Mouse (Mus musculus) olfactory bulb, adult 2 months (tissue): Measurements from ENCODE around the gene Rptor. TPM values are rescaled to one million over a fixed set of nuclear protein-coding genes. Genes with fewer than 3 reads are reported as not detected.

Experiments used
- H3K27ac ChIP-seq: fragments of 200-500 bp; 2 replicates; pipeline ENCODE4 v1.5.1; 2012; ENCODE audit warnings: low read depth, low read length; ENCODE audit not compliant: insufficient read depth
- H3K4me1 ChIP-seq: fragments of 200-500 bp; 2 replicates; pipeline ENCODE4 v1.6.1; 2012; ENCODE audit warnings: low read length; ENCODE audit not compliant: control insufficient read depth, insufficient read depth
- H3K4me3 ChIP-seq: fragments of 200-500 bp; 2 replicates; pipeline ENCODE4 v1.5.1; 2012; ENCODE audit warnings: mild to moderate bottlenecking, low read depth, low read length, moderate library complexity; ENCODE audit not compliant: insufficient read depth
- CTCF ChIP-seq: fragments of 200-500 bp; IDR thresholded peaks from 2 replicates; pipeline ENCODE4 v1.5.1; 2012; ENCODE audit warnings: low read depth, mild to moderate bottlenecking, low read length, moderate library complexity; ENCODE audit not compliant: insufficient read depth
- POLR2A ChIP-seq: fragments of 200-500 bp; IDR thresholded peaks from 2 replicates; pipeline ENCODE4 v1.6.1; 2012; ENCODE audit warnings: mild to moderate bottlenecking, low read depth, low read length, moderate library complexity; ENCODE audit not compliant: insufficient read depth
- WGBS: fragments of 180-500 bp; shearing (Covaris S2); methylation state at CpG from one replicate; pipeline ENCODE4 v1.1.7; 2018; 5-methylcytosine and 5-hydroxymethylcytosine counted together
- polyA plus RNA-seq: library from polyadenylated mRNA; stranded (reverse); fragments of >200 nt; gene quantifications from 2 replicates; pipeline ENCODE4 v1.2.4, GENCODE M21; 2012; ENCODE audit warnings: low replicate concordance; ENCODE audit not compliant: missing spikeins, insufficient read depth, insufficient read length

Rptor gene
- polyA plus RNA-seq, 1 experiment = 61.2 TPM

- TF ChIP-seq CTCF = no peak
- TF ChIP-seq POLR2A = no peak
- Histone ChIP-seq H3K27ac (no peak overlapping the region), H3K4me3 (no peak overlapping the region), H3K4me1 (peaks cover 4% of the 10 kb centered on the region)
- WGBS = 86% methylated on average over 4 of the region's 6 CpGs
Observed at GRCm38 (mm10) chr11:119705381-119706066, 102.8 kb downstream of the Rptor start.

GRCm38 (mm10) chr11:119707259-119707658, 104.6 kb downstream of the Rptor start:
- 80% methylated on average over 1 of the region's 1 CpGs for WGBS
- no peak overlapping the region for H3K4me3 ChIP-seq
- TF ChIP-seq POLR2A (no peak), CTCF (no peak)
- H3K27ac ChIP-seq = no peak overlapping the region
- peaks cover 4% of the 10 kb centered on the region for H3K4me1 ChIP-seq

GRCm38 (mm10) chr11:119709239-119709638, 106.5 kb downstream of the Rptor start:
- WGBS = 57% methylated on average over 4 of the region's 4 CpGs
- Histone ChIP-seq H3K4me1 (peaks cover 6% of the 10 kb centered on the region), H3K4me3 (no peak overlapping the region), H3K27ac (no peak overlapping the region)
- TF ChIP-seq CTCF (no peak), POLR2A (no peak)

DNA sequence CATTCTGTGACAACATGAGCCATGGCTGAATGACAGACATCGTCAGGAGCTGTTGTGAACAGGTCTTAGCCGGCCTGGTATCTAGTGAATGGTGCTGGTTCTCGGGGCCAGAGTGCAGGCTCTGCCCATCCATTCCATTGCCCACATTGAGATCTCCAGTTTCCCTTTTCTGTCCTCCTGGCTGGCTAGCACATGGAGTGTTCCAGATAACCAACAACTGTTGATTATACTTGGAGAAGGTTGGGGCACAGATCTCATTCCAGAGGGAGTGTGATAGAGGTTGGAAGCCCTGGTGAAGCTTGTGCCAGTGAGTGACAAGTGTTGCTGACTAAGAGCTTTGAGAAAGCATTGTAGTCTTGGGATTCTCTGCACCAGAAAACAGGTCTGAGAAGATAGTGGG, 107.6 kb downstream of the Rptor start:
- no peak overlapping the region for H3K4me3 ChIP-seq
- peaks cover 11% of the 10 kb centered on the region for H3K4me1 ChIP-seq
- WGBS = 96% methylated on average over 3 of the region's 3 CpGs
- no peak overlapping the region for H3K27ac ChIP-seq
- no peak for TF ChIP-seq POLR2A
- no peak for TF ChIP-seq CTCF

DNA sequence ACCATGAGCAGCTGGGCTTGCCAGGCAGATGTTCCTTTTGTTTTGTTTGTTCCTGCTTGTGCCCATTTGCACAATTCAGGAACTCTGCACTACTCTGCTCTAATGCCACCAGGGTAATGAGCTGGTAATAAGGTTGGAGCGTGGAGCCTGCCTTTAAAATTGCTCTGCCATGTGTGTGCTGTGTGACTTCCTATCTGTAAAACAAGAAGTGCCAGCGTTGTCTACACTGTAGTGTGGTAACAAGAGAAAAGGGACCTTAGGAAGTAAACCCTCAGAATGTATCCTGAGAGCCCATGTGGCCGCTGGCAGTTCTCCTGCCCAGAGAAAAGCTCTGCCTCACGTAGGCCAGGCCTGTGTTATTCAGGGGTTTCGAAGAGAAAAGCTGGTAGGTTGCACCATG, 108.1 kb downstream of the Rptor start:
- TF ChIP-seq POLR2A = no peak
- TF ChIP-seq CTCF = no peak
- H3K27ac ChIP-seq = no peak overlapping the region
- H3K4me3 ChIP-seq = no peak overlapping the region
- 76% methylated on average over 5 of the region's 5 CpGs for WGBS
- peaks cover 14% of the 10 kb centered on the region for H3K4me1 ChIP-seq

GRCm38 (mm10) chr11:119715437-119715836, 112.7 kb downstream of the Rptor start:
- WGBS = 73% methylated on average over 5 of the region's 5 CpGs
- no peak overlapping the region for H3K4me3 ChIP-seq
- H3K27ac ChIP-seq = no peak overlapping the region
- peaks cover 14% of the 10 kb centered on the region for H3K4me1 ChIP-seq
- TF ChIP-seq CTCF (no peak), POLR2A (no peak)

GRCm38 (mm10) chr11:119715841-119716596, 113.3 kb downstream of the Rptor start:
- WGBS = 90% methylated on average over 5 of the region's 5 CpGs
- no peak for TF ChIP-seq POLR2A
- no peak for TF ChIP-seq CTCF
- no peak overlapping the region for H3K4me3 ChIP-seq
- H3K27ac ChIP-seq = no peak overlapping the region
- H3K4me1 ChIP-seq = peaks cover 19% of the 10 kb centered on the region

DNA sequence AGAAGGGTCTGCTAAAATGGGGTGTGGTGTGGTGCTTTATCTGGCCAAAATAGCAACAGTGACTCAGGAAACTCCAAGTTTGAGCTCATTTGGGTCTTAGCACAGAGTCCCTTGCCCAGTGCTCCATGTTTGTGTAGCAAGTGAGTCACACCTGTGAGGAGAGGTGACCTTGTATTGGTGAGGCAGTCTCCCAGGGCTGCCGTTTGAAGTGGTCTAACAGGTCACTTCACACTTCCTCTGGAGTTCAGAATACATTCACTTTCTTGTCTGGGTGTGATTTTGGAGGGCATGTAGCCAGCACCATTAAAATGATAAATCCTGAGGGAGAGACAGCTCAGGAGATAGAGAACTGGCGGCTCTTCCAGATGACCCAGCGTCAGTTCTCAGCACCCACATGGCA, 115.4 kb downstream of the Rptor start:
- Histone ChIP-seq H3K4me3 (no peak overlapping the region), H3K4me1 (peaks cover 19% of the 10 kb centered on the region), H3K27ac (no peak overlapping the region)
- 94% methylated on average over 3 of the region's 3 CpGs for WGBS
- TF ChIP-seq POLR2A (no peak), CTCF (no peak)
